Mouse (Mus musculus) heart, postnatal 0 days (tissue): Measurements from ENCODE around the gene Slc28a1. TPM values are rescaled to one million over a fixed set of nuclear protein-coding genes. Genes with fewer than 3 reads are reported as not detected.
A peak's percentile ranks its signal among the peaks of the same experiment; 100 is the strongest.
"Not testable (repeated sequence)": the region's sequence is repeated elsewhere in the genome, so short reads cannot be mapped to it uniquely, and the experiment has no call there.

Experiments used
- ATAC-seq: fragments of 200-750 bp; cut with Nextera tagmentation; 2 replicates; pipeline ENCODE4 v1.8.0; 2017; ENCODE audit warnings: low read depth, moderate number of reproducible peaks, moderate library complexity; ENCODE audit not compliant: insufficient read depth
- DNase-seq: peaks from one replicate; pipeline ENCODE4 v3.0.0-alpha.2; 2016; ENCODE audit warnings: low spot score
- H3K27ac ChIP-seq: fragments of 300-500 bp; sonication (generic); 2 replicates; pipeline ENCODE4 v1.5.1; 2014; ENCODE audit warnings: low read depth, mild to moderate bottlenecking
- H3K27me3 ChIP-seq: fragments of 300-500 bp; sonication (generic); 2 replicates; pipeline ENCODE4 v1.6.1; 2014; ENCODE audit warnings: low read length, mixed read lengths; ENCODE audit not compliant: control insufficient read depth, insufficient read depth
- H3K36me3 ChIP-seq: fragments of 300-500 bp; sonication (generic); replicated peaks from 2 replicates; pipeline ENCODE4 v1.6.1; 2014; ENCODE audit warnings: low read length, mixed read lengths; ENCODE audit not compliant: control insufficient read depth, insufficient read depth
- H3K4me1 ChIP-seq: fragments of 300-500 bp; sonication (generic); 2 replicates; pipeline ENCODE4 v1.6.1; 2014; ENCODE audit warnings: antibody characterized with exemption; ENCODE audit not compliant: control insufficient read depth, insufficient read depth
- H3K4me2 ChIP-seq: fragments of 300-500 bp; sonication (generic); 2 replicates; pipeline ENCODE4 v1.6.1; 2014; ENCODE audit warnings: low read depth, mild to moderate bottlenecking, low read length, moderate library complexity
- H3K4me3 ChIP-seq: fragments of 300-500 bp; sonication (generic); 2 replicates; pipeline ENCODE4 v1.5.1; 2014; ENCODE audit warnings: low read depth, low read length
- H3K9ac ChIP-seq: fragments of 300-500 bp; sonication (generic); replicated peaks from 2 replicates; pipeline ENCODE4 v1.6.1; 2014; ENCODE audit warnings: low read depth, low read length, mixed read lengths
- H3K9me3 ChIP-seq: fragments of 300-500 bp; sonication (generic); replicated peaks from 2 replicates; pipeline ENCODE4 v1.6.1; 2016; ENCODE audit warnings: low read length; ENCODE audit not compliant: control insufficient read depth
- CTCF ChIP-seq: IDR thresholded peaks from 2 replicates; pipeline ENCODE4 v1.5.1; 2016; ENCODE audit warnings: antibody characterized with exemption, control low read depth, low read depth
- EP300 ChIP-seq: IDR thresholded peaks from 2 replicates; pipeline ENCODE4 v1.6.1; 2016; ENCODE audit warnings: antibody characterized with exemption, low read depth
- WGBS: fragments of 180-500 bp; shearing (Covaris S2); extraction: QIAGEN DNeasy Blood & Tissue Kit; methylation state at CpG from one replicate; pipeline ENCODE4 v1.1.7; 2014; 5-methylcytosine and 5-hydroxymethylcytosine counted together
- polyA plus RNA-seq: library from polyadenylated mRNA; unstranded; fragments of >200 nt; fragmentation: Nextera tagmentation; extraction: Ambion mirVana; gene quantifications from 2 replicates; pipeline ENCODE4 v1.2.1, GENCODE M21; 2015
- total RNA-seq: library from RNA; depleted of rRNA; stranded (reverse); fragments of >200 nt; gene quantifications from 2 replicates; pipeline ENCODE4 v1.2.3, GENCODE M21; 2014; ENCODE audit warnings: low replicate concordance

Gene Slc28a1
- total and polyA plus RNA-seq, 2 experiments from 2014 or later = 0.05 TPM; not detected in 1

- Histone ChIP-seq H3K4me1 (no peaks in the 10 kb centered on the region), H3K27me3 (no peaks in the 10 kb centered on the region), H3K36me3 (no peaks in the 10 kb centered on the region), H3K27ac (no peak overlapping the region), H3K4me2 (0 out of 2 replicates have a peak overlapping the region, but pooled peaks have one; percentile 2), H3K9me3 (0 out of 2 replicates have a peak, but pooled peaks cover 3% of the 10 kb centered on the region), H3K9ac (no peak overlapping the region), H3K4me3 (no peak overlapping the region)
- WGBS = 39% methylated on average over 11 of the region's 11 CpGs
- TF ChIP-seq CTCF (no peak), EP300 (no peak; the same call in 1 of the 2 replicates)
- ATAC-seq = peak; percentile 63
- DNase-seq = peak; percentile 50
Measured at GRCm38 (mm10) chr7:81149759-81150158, 35.2 kb downstream of the Slc28a1 start.

- DNase-seq (no peak), ATAC-seq (no peak)
- Histone ChIP-seq H3K4me1 (no peaks in the 10 kb centered on the region), H3K9ac (no peak overlapping the region), H3K36me3 (no peaks in the 10 kb centered on the region), H3K4me3 (no peak overlapping the region), H3K4me2 (no peak overlapping the region), H3K27ac (no peak overlapping the region), H3K27me3 (no peaks in the 10 kb centered on the region), H3K9me3 (0 out of 2 replicates have a peak, but pooled peaks cover 3% of the 10 kb centered on the region)
- TF ChIP-seq EP300 = no peak
- TF ChIP-seq CTCF = no peak
- WGBS = 93% methylated on average over 8 of the region's 8 CpGs
Measured at GRCm38 (mm10) chr7:81151216-81151615, 36.6 kb downstream of the Slc28a1 start.

- Histone ChIP-seq H3K4me1 (no peaks in the 10 kb centered on the region), H3K4me3 (no peak overlapping the region), H3K27ac (no peak overlapping the region), H3K9ac (no peak overlapping the region), H3K27me3 (no peaks in the 10 kb centered on the region), H3K9me3 (0 out of 2 replicates have a peak, but pooled peaks cover 3% of the 10 kb centered on the region), H3K4me2 (no peak overlapping the region), H3K36me3 (no peaks in the 10 kb centered on the region)
- no peak for TF ChIP-seq EP300
- no peak for TF ChIP-seq CTCF
- ATAC-seq (no peak), DNase-seq (no peak)
- 94% methylated on average over 10 of the region's 10 CpGs for WGBS
Measured at GRCm38 (mm10) chr7:81152306-81152705, 37.7 kb downstream of the Slc28a1 start.

GRCm38 (mm10) chr7:81152826-81153225, 38.2 kb downstream of the Slc28a1 start:
- ATAC-seq = no peak
- no peak for DNase-seq
- Histone ChIP-seq H3K4me1 (no peaks in the 10 kb centered on the region), H3K4me2 (no peak overlapping the region), H3K27me3 (no peaks in the 10 kb centered on the region), H3K9me3 (0 out of 2 replicates have a peak, but pooled peaks cover 3% of the 10 kb centered on the region), H3K36me3 (no peaks in the 10 kb centered on the region), H3K27ac (no peak overlapping the region), H3K9ac (no peak overlapping the region), H3K4me3 (no peak overlapping the region)
- 70% methylated on average over 7 of the region's 7 CpGs for WGBS
- no peak for TF ChIP-seq CTCF
- no peak for TF ChIP-seq EP300

GRCm38 (mm10) chr7:81153327-81153726, 38.7 kb downstream of the Slc28a1 start:
- Histone ChIP-seq H3K9me3 (0 out of 2 replicates have a peak, but pooled peaks cover 3% of the 10 kb centered on the region), H3K4me3 (no peak overlapping the region), H3K9ac (no peak overlapping the region), H3K4me2 (no peak overlapping the region), H3K36me3 (no peaks in the 10 kb centered on the region), H3K4me1 (no peaks in the 10 kb centered on the region), H3K27ac (no peak overlapping the region), H3K27me3 (no peaks in the 10 kb centered on the region)
- TF ChIP-seq EP300 = no peak
- no peak for TF ChIP-seq CTCF
- ATAC-seq = no peak
- no peak for DNase-seq
- WGBS = 63% methylated on average over 6 of the region's 6 CpGs

- H3K27me3 ChIP-seq, H3K9ac ChIP-seq, H3K36me3 ChIP-seq, H3K4me1 ChIP-seq, H3K27ac ChIP-seq, H3K9me3 ChIP-seq, H3K4me3 ChIP-seq, DNase-seq, ATAC-seq, H3K4me2 ChIP-seq: not testable (repeated sequence)
Measured at GRCm38 (mm10) chr7:81154244-81154643, 39.6 kb downstream of the Slc28a1 start.
